Mouse (Mus musculus): ENCODE results near the gene Mas1. TPM values are rescaled to one million over a fixed set of nuclear protein-coding genes. Genes with fewer than 3 reads are reported as not detected.
A peak's percentile ranks its signal among the peaks of the same experiment; 100 is the strongest.

The Mas1 gene
- polyA plus RNA-seq, 1 experiment from 2014 or later: 0.36 TPM

GRCm38 (mm10) chr17:12799368-12800275, 68.3 kb downstream of the Mas1 start:
- DNase-seq (ENCODE audit: low spot score) (no peak), ATAC-seq (replicated peaks; ENCODE audit: low FRiP score) (peak; percentile 44; the same call in 1 of the 2 replicates)
- no peak overlapping the region for H3K27ac ChIP-seq (ENCODE audit: low read depth, low read length)
- H3K4me3 ChIP-seq (ENCODE audit: low read depth, low read length): no peak overlapping the region
- H3K4me2 ChIP-seq: no peak overlapping the region
- WGBS: 77% methylated on average over 12 of the region's 12 CpGs
- no peaks in the 10 kb centered on the region for H3K27me3 ChIP-seq (replicated peaks; ENCODE audit: control insufficient read depth, insufficient read depth, low read length)
- H3K9ac ChIP-seq (ENCODE audit: low read depth, low read length): no peak overlapping the region
- peaks cover 6% of the 10 kb centered on the region; the same call in 1 of the 2 replicates for H3K4me1 ChIP-seq (replicated peaks; ENCODE audit: control insufficient read depth, insufficient read depth, low read length)
- peaks cover 2% of the 10 kb centered on the region; the same call in 1 of the 2 replicates for H3K36me3 ChIP-seq (ENCODE audit: control insufficient read depth, insufficient read depth, low read length)
- no peaks in the 10 kb centered on the region for H3K9me3 ChIP-seq (ENCODE audit: control insufficient read depth, low read length)

GRCm38 (mm10) chr17:12798571-12798970, 69.4 kb downstream of the Mas1 start:
- H3K27me3 ChIP-seq (replicated peaks; ENCODE audit: control insufficient read depth, insufficient read depth, low read length): no peaks in the 10 kb centered on the region
- DNase-seq (ENCODE audit: low spot score) (no peak), ATAC-seq (replicated peaks; ENCODE audit: low FRiP score) (no peak)
- H3K4me3 ChIP-seq (ENCODE audit: low read depth, low read length): no peak overlapping the region
- H3K9ac ChIP-seq (ENCODE audit: low read depth, low read length): no peak overlapping the region
- no peak overlapping the region for H3K27ac ChIP-seq (ENCODE audit: low read depth, low read length)
- H3K36me3 ChIP-seq (ENCODE audit: control insufficient read depth, insufficient read depth, low read length): peaks cover 2% of the 10 kb centered on the region; the same call in 1 of the 2 replicates
- WGBS: 88% methylated on average over 3 of the region's 3 CpGs
- H3K9me3 ChIP-seq (ENCODE audit: control insufficient read depth, low read length): no peaks in the 10 kb centered on the region
- H3K4me1 ChIP-seq (replicated peaks; ENCODE audit: control insufficient read depth, insufficient read depth, low read length): peaks cover 14% of the 10 kb centered on the region
- no peak overlapping the region for H3K4me2 ChIP-seq

GRCm38 (mm10) chr17:12797427-12798029, 70.4 kb downstream of the Mas1 start:
- no peaks in the 10 kb centered on the region for H3K9me3 ChIP-seq (ENCODE audit: control insufficient read depth, low read length)
- no peak overlapping the region for H3K9ac ChIP-seq (ENCODE audit: low read depth, low read length)
- H3K4me1 ChIP-seq (replicated peaks; ENCODE audit: control insufficient read depth, insufficient read depth, low read length): peaks cover 23% of the 10 kb centered on the region
- ATAC-seq (replicated peaks; ENCODE audit: low FRiP score) (no peak), DNase-seq (ENCODE audit: low spot score) (no peak)
- no peak overlapping the region for H3K27ac ChIP-seq (ENCODE audit: low read depth, low read length)
- WGBS: 56% methylated on average over 3 of the region's 3 CpGs
- H3K4me3 ChIP-seq (ENCODE audit: low read depth, low read length): no peak overlapping the region
- H3K27me3 ChIP-seq (replicated peaks; ENCODE audit: control insufficient read depth, insufficient read depth, low read length): no peaks in the 10 kb centered on the region
- no peak overlapping the region for H3K4me2 ChIP-seq
- peaks cover 2% of the 10 kb centered on the region; the same call in 1 of the 2 replicates for H3K36me3 ChIP-seq (ENCODE audit: control insufficient read depth, insufficient read depth, low read length)

GRCm38 (mm10) chr17:12796633-12797032, 71.3 kb downstream of the Mas1 start:
- peaks cover 29% of the 10 kb centered on the region for H3K4me1 ChIP-seq (replicated peaks; ENCODE audit: control insufficient read depth, insufficient read depth, low read length)
- H3K9ac ChIP-seq (ENCODE audit: low read depth, low read length): no peak overlapping the region
- H3K4me3 ChIP-seq (ENCODE audit: low read depth, low read length): no peak overlapping the region
- ATAC-seq (replicated peaks; ENCODE audit: low FRiP score): 0 out of 2 replicates have a peak, but pooled peaks have one; percentile 46
- H3K27ac ChIP-seq (ENCODE audit: low read depth, low read length): peak overlapping the region; percentile 1; the same call in 1 of the 2 replicates
- peaks cover 2% of the 10 kb centered on the region; the same call in 1 of the 2 replicates for H3K36me3 ChIP-seq (ENCODE audit: control insufficient read depth, insufficient read depth, low read length)
- H3K4me2 ChIP-seq: no peak overlapping the region
- 44% methylated on average over 3 of the region's 3 CpGs for WGBS
- DNase-seq (ENCODE audit: low spot score): no peak
- H3K9me3 ChIP-seq (ENCODE audit: control insufficient read depth, low read length): no peaks in the 10 kb centered on the region
- no peaks in the 10 kb centered on the region for H3K27me3 ChIP-seq (replicated peaks; ENCODE audit: control insufficient read depth, insufficient read depth, low read length)

GRCm38 (mm10) chr17:12793660-12794406, 74.1 kb downstream of the Mas1 start:
- H3K27me3 ChIP-seq (replicated peaks; ENCODE audit: control insufficient read depth, insufficient read depth, low read length): no peaks in the 10 kb centered on the region
- 0 out of 2 replicates have a peak overlapping the region, but pooled peaks have one; percentile 11 for H3K27ac ChIP-seq (ENCODE audit: low read depth, low read length)
- no peak overlapping the region for H3K4me2 ChIP-seq
- DNase-seq (ENCODE audit: low spot score): no peak
- ATAC-seq (replicated peaks; ENCODE audit: low FRiP score): no peak
- no peak overlapping the region for H3K4me3 ChIP-seq (ENCODE audit: low read depth, low read length)
- peaks cover 2% of the 10 kb centered on the region; the same call in 1 of the 2 replicates for H3K36me3 ChIP-seq (ENCODE audit: control insufficient read depth, insufficient read depth, low read length)
- H3K9me3 ChIP-seq (ENCODE audit: control insufficient read depth, low read length): no peaks in the 10 kb centered on the region
- H3K9ac ChIP-seq (ENCODE audit: low read depth, low read length): no peak overlapping the region
- peaks cover 45% of the 10 kb centered on the region for H3K4me1 ChIP-seq (replicated peaks; ENCODE audit: control insufficient read depth, insufficient read depth, low read length)
- 43% methylated on average over 8 of the region's 8 CpGs for WGBS

- H3K27ac ChIP-seq (ENCODE audit: low read depth, low read length): peak overlapping the region; percentile 43; the same call in 1 of the 2 replicates
- peak; percentile 55 for ATAC-seq (replicated peaks; ENCODE audit: low FRiP score)
- H3K36me3 ChIP-seq (ENCODE audit: control insufficient read depth, insufficient read depth, low read length): peaks cover 4% of the 10 kb centered on the region
- H3K4me1 ChIP-seq (replicated peaks; ENCODE audit: control insufficient read depth, insufficient read depth, low read length): peaks cover 45% of the 10 kb centered on the region
- no peak overlapping the region for H3K4me2 ChIP-seq
- H3K9me3 ChIP-seq (ENCODE audit: control insufficient read depth, low read length): peaks cover 6% of the 10 kb centered on the region
- H3K9ac ChIP-seq (ENCODE audit: low read depth, low read length): no peak overlapping the region
- no peak overlapping the region for H3K4me3 ChIP-seq (ENCODE audit: low read depth, low read length)
- no peaks in the 10 kb centered on the region for H3K27me3 ChIP-seq (replicated peaks; ENCODE audit: control insufficient read depth, insufficient read depth, low read length)
- DNase-seq (ENCODE audit: low spot score): no peak
- 49% methylated on average over 11 of the region's 11 CpGs for WGBS
Observed at GRCm38 (mm10) chr17:12792422-12793206, 75.3 kb downstream of the Mas1 start.

GRCm38 (mm10) chr17:12791420-12791819, 76.5 kb downstream of the Mas1 start:
- H3K36me3 ChIP-seq (ENCODE audit: control insufficient read depth, insufficient read depth, low read length): peaks cover 4% of the 10 kb centered on the region
- H3K4me2 ChIP-seq: no peak overlapping the region
- peaks cover 6% of the 10 kb centered on the region for H3K9me3 ChIP-seq (ENCODE audit: control insufficient read depth, low read length)
- no peaks in the 10 kb centered on the region for H3K27me3 ChIP-seq (replicated peaks; ENCODE audit: control insufficient read depth, insufficient read depth, low read length)
- no peak overlapping the region for H3K9ac ChIP-seq (ENCODE audit: low read depth, low read length)
- WGBS: 45% methylated on average over 4 of the region's 4 CpGs
- no peak for ATAC-seq (replicated peaks; ENCODE audit: low FRiP score)
- H3K27ac ChIP-seq (ENCODE audit: low read depth, low read length): peak overlapping the region; percentile 76
- no peak for DNase-seq (ENCODE audit: low spot score)
- H3K4me3 ChIP-seq (ENCODE audit: low read depth, low read length): no peak overlapping the region
- H3K4me1 ChIP-seq (replicated peaks; ENCODE audit: control insufficient read depth, insufficient read depth, low read length): peaks cover 39% of the 10 kb centered on the region

GRCm38 (mm10) chr17:12791079-12791406, 76.9 kb downstream of the Mas1 start:
- Histone ChIP-seq H3K4me2 (0 out of 2 replicates have a peak overlapping the region, but pooled peaks have one; percentile 14), H3K4me1 (replicated peaks; ENCODE audit: control insufficient read depth, insufficient read depth, low read length) (peaks cover 39% of the 10 kb centered on the region), H3K27ac (ENCODE audit: low read depth, low read length) (peak overlapping the region; percentile 76), H3K4me3 (ENCODE audit: low read depth, low read length) (no peak overlapping the region), H3K36me3 (ENCODE audit: control insufficient read depth, insufficient read depth, low read length) (peaks cover 4% of the 10 kb centered on the region), H3K27me3 (replicated peaks; ENCODE audit: control insufficient read depth, insufficient read depth, low read length) (no peaks in the 10 kb centered on the region), H3K9ac (ENCODE audit: low read depth, low read length) (no peak overlapping the region), H3K9me3 (ENCODE audit: control insufficient read depth, low read length) (peaks cover 6% of the 10 kb centered on the region)
- 44% methylated on average over 5 of the region's 5 CpGs for WGBS
- no peak for ATAC-seq (replicated peaks; ENCODE audit: low FRiP score)
- DNase-seq (ENCODE audit: low spot score): no peak

Measured in liver, embryonic 11.5 days (tissue).